Mouse (Mus musculus): ENCODE measurements at regions not wholly inside any gene's neighbourhood (a gene's known extent, or its start where the extent isn't known, plus 50 kb on each side); places are given as distances from the start of the nearest gene placed in this dataset.

DNA sequence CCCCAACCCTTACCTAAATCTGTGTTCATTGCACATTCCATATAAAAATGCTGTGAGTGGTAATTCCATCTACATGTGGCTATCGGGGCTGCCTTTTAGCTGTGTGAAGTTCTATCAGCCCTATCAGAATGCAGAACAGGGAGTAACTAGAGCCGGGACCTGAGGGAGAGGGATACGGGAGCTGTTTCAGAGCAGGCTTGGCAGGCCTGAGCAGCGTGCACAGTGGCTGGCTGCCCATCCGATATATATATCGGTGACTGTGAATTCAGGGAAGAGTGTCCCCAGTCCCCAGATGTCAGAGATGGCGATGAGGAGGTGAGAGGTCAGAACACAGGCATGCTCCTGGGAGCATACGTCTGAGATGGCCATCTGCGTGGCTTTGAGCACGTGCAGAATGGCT is 79.0 kb downstream of the Arl4c start:
- peak in 1 of 2 experiments; percentile 29 for DNase-seq

DNA sequence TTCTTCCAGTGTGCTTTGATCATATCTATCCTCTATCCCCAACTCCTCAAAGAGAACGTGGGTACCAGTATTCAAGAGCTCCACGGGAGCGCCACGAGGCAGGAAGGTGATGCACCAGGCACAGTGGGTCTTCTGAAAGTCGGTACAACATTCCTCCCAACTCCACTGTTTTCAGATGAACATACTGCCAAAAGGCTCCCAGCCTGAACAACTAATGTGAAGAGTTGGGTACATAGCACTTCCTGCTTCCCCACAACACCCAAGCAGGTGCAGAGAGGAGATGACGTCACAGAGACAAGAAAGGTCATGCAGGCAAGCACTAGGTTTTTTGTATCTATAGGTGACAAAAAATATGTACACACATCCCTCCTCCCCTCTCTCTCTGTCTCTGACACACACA is 79.7 kb downstream of the Arl4c start:
- DNase-seq, result no peak

DNA sequence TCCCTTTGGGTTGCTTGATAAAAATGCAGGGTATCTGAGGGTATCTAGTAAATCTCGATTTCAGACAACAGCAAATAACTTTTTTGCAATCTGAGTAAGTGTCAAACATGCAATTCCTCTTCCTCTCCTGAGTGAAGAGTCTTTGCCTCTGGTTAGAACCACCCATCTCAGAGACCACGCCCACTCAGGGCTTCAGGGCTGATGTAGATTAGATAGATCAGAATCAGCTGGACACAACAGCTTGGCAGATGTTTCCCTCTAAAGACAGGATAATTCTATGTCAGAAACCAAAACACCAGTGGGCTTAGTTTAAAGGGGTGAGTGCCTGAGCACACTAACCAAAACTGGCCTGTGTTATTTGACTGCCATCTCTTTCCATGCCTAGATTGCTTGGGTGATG is 80.8 kb downstream of the Arl4c start:
- DNase-seq, result no peak

DNA sequence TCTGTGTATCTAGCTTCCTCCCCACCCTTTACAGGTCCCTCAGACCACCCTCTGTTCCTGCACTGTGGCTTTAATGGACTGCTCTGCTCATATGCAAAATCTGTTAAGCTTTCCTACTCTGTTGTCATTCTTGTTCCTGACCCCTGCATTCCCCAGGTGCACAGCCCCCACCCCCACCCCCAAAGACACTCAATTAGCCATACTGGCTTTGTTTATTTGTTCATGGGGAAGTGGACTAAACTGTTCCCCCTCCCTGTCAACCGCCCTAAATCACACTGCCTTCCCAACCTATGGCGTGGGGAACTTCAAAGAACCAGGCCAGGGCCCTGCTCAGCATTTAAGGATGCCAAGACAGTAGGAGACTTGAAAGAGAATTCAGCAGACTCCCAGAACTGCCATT is 89.0 kb downstream of the Arl4c start:
- no peak for DNase-seq

DNA sequence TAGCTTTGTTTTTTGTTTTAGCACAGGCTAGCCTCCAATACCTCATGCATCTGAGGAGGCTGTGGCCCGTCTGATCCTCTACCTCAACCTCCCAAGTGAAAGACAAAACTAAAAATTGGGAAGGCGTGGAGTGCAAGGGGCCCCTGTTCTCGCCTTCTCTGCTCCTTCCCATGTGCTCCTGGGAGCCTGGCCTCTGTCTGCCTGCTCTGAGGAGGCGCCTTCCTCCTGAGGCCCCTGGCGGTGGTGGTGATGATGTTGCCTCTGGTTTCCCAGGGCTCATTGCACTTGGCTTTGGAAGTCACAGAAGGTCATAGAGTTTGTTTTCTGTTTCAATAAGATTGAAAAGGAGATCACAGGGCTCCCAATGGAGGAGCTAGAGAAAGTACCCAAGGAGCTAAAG is 90.8 kb downstream of the Arl4c start:
- no peak for DNase-seq

DNA sequence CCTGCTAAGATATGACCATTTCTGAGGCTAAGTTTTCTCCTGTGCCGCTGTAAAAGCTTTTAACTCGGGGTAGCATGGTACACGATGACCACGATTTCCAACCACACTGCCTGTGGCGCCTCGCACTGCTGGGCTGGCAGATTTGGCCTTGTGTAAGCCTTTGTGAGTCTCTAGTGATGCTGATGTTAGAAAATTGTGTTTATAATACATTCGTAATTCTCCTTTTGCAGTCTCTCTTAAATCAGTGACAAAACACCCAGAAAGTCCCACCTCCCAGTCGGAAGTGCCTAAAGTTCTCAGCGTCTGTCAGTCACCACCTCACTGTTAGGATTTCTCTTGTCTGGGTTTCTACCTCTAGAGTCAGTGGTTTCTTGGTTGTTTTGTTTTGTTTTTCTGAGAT is 91.2 kb downstream of the Arl4c start:
- no peak for DNase-seq

DNA sequence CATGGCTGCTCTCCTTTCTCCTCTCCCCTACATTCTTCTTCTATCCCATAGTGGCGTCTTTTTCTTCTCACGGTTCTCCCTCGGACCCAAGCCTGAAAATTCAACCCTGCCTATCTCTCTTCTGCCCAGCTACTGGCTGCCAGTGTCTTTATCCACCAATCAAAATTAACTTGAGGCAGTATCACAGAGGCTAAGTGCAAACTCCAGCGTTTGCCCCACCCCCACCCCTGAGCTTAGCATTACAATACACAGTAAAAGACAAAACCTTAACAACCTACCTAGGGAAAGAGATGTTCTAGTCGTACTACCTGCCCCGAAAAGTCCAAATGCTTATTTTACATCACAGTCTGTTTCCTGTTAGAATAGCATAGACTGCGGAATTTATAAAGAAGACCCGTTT is 93.2 kb downstream of the Arl4c start:
- no peak for DNase-seq

DNA sequence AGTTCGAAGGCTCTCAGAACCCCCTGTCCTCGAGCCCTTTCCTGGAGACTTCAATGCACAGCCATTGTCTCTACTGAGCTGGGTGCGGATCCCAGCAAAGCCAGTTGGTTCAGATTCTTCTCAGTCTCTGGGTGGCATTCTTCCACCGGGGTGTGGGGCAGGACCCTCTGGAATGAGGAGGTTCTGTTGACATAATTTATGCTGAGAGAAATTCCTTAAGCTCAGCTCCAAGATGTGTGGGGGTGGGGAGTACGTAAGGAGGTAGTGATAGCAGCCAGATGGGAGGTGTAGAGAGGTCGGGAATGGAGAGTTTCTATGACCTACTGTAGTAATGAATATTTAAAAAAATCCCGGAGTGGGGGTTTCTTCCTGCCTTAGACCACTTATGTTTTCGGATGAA is 93.8 kb downstream of the Arl4c start:
- no peak for DNase-seq

DNA sequence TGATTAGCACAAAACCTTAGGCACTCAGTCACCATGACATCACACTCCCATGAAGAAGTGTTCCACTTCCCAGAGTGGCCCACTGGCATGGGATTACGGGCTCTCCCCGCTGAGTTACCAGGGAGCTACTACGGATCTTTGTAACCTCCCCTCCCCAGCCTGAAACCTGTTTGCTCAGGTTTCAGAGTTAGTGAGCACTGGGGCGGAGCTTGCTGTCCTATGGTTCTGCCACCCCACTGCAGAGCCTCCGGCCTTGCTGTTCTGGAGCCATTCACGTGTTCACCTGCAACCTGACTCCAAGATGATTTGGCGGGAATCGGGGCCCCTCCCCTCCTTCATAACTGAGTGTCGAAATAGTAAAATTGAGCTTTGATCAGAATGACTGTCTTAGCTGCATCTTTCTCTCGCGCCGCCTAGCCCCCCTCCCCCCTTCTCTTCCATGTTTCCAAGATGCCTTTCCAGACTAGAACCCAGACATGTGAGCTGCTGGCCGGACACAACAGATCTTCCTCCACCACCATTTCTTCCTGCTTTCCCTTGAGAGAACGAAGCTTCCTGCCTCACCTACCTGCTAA is 95.8 kb upstream of the Glrp1 start:
- DNase-seq, result no peak

DNA sequence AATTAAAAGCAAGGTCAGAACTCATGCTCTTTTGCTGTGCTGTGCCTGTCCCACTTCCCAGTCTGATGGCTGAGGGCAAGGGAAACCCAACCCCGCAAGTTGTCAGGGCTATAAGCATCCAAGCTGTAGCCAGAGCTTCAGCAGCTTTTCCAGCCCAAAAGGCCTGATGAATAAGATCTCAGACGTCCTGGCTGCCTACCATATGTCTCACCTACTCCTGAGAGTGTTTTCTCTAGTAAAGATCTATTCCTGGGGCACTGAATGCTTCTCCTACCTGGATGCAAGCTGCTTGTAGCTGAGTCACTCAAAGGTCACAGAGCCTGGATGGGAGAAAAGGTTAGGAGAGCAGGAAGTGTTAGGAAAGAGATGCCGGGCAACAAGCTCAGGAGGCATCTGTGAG is 92.4 kb upstream of the Glrp1 start:
- no peak for DNase-seq

DNA sequence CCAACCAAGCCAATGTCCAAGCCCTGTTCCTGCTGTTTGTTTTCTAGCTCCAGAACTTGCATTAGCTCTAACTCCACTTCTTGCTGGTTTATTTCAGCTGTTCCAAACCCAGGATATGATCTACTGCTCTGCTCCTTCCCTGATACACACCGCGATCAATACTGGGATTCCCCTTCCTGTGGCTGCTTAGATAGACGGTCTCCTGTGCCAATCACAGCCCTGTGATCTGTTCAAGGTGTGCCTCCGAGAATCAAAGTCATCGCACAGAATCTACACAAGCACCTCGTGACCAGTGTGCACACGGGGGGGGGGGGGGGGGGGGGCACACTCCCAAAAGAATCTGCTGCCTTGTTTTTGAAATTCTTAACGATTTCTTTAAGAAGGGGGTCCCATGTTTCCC is 91.9 kb upstream of the Glrp1 start:
- no peak for DNase-seq

DNA sequence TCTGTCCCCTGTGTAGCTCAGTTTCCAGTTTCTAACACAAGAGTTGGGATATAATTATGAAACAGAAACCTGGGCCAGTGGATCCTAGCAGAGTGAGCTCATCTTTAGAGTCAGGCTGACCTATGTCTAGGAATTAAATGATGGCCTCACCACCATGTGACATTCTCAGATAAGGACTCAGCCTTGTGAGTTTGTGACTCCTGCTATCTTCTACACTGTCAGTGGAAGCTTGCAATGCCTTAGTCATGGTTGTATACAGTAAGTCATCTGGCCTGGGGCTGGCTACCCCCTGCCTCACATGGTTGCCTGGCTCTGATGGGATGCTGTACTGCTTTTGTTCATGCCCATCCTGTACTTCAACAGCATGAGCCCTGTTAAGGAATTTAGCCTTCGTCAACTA is 90.3 kb upstream of the Glrp1 start:
- DNase-seq, result no peak

DNA sequence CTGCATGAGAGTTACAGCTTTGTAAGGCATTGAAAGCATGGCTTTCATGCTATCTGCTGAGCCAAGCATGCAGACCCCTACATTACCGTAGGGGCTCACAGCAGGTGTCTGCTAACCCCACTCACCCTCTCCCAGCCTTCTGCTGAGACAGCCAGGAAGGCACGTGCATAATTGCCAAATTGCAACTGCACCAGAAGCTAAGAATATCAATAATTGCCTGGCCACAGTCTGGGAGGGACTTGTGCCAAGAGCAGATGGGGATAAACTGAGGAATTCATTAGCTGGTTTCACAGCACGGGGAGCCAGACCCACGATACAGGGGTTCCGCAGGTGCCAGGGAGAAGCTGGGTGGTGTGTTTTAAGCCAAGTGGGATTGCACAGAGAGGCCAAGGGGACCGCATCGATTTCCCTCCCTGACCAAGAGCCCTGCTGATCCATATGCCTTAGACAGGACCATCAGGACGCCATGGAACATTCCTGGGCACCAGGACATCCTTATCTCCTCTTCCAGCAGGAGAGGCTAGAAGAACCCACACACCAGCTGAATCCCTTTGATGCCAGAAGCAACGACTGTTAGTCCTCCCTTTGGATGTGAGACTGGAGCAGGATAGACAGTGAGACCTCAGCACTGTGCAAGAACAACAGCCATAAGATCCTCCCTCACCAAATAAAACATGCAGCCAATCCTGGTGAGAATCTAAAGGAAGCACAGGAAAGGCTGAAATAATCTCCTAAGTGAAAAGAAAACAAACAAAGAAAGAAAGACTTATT is 84.8 kb upstream of the Glrp1 start:
- peak; percentile 55 to 70 for DNase-seq

DNA sequence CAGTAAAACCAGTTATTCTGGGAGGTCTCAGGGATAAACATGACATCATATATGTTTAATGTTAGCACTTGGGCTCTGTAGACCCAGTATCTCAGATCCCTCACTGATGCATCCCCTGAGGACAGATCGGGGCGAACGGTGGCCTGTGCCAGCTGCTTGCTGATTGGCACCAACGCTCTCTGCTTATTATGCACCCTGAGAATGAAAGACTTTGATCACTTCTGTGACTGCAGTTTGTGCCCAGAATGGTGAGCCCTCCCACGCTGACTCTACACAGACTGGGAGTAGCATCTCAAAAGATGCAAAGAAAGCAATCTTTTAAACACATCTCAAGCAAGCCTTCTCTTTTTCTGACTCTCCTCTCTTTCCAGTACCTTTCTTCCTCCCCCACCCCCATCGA is 82.2 kb upstream of the Glrp1 start:
- DNase-seq, result no peak

DNA sequence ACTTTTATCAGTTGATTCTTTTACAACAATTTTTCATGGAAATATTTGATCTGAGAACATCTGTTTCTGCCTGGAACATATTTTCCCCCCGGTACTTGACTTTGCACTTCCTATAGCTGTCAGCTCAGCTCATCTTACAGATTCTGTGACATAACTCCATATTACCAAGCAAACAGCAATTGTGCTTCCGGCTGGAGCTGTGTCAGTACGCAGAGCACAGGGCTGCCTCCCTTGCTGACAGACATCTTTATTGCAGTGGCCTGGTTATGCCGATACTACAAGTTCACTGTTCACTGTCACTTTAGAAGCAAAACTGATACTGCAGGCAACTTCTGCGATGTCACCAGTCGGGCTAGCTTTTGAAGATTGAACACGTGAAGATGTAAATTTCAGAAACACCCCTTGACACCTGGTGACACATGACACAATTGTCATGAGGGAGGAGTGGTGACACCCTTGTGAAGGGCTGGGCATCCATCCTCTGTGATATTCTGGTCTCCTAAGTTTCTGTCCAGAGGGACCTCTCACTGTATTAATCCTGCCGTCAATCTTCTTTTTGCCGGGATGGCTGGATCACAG is 81.0 kb upstream of the Glrp1 start:
- no peak for DNase-seq

DNA sequence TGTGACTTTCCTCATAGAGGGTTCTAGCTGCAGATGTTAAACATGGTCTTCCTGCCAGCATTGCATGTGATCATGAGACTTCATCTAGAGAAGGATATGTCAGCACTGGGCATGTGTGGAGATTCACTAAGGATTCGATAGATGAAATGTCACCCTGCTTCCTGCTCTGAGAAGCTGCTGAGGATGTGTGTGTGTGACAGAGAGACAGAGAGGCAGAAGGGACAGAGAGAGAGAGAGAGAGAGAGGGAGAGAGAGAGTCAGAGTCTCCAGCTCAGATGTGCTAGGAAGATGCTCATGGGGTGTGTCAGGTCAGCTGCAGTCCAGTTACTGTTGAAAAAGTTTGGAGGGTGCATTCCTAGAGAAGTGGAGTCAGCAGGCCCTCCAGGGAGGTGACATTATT is 78.9 kb upstream of the Glrp1 start:
- no peak for DNase-seq

DNA sequence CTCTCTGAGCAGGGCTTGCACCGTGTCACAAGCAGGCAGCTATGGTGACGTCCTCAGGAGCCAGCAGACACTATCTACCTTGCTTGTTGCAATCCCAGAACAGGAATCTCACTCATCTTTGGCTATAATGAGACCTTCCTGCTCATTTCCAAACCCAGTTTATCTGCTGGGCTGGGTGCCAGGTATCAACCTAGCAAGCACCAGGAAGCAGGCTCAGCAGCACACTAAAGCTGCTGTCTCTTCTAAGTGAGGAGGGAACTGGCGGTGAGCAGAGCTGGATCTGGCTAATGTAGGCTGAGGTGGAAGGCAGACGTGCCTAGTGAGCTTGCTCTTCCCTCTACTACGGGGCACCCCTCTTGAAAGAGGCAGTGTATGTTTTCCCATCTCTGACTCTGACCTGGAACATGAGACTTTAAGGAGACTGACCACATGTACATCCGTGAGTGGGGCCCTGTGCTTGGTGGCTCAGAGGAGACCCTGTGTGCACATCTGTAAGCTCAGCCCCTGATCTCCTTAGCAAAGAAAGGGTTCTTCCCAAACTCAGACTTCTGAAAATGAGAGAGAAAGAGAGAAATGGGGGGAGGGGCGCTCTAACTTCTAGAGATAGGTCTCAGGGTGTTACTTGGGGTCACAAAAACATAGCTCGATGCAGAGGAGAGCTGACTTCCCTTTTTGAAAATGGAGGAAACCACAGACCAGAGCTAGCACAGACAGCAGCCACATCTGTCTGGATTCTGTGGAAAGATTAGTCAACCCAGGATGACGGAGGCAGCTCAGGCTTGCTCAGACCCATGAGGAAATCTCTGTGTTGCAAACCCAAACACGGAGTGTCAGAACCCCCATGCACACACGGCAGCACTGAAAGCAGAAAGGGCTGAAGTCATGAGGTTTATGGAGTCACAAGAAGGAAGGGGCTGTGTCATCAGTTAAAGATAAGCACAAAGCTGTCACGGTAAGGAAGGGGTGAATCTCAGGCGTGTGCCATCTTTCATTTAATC is 77.3 kb upstream of the Glrp1 start:
- DNase-seq, result peak; percentile 28 to 39

DNA sequence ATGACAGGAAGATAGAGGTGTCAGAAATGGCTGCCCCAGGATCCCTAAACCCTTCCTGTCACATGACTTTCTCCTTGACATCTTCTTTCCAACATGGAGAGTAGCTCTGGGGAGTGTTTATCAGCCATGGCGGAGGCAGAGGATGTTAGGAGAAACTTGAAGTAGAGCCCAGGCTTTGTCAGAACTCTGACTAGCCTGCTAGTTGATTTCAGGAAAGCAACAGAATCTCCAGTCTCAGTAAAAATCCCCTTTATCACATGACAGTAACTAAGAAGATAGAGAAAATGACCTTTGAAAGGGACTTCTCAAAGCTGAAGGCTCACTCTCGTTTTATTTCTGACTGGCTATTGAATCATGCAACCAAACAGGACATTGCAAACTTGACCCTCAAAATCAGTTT is 76.3 kb upstream of the Glrp1 start:
- DNase-seq, result no peak

DNA sequence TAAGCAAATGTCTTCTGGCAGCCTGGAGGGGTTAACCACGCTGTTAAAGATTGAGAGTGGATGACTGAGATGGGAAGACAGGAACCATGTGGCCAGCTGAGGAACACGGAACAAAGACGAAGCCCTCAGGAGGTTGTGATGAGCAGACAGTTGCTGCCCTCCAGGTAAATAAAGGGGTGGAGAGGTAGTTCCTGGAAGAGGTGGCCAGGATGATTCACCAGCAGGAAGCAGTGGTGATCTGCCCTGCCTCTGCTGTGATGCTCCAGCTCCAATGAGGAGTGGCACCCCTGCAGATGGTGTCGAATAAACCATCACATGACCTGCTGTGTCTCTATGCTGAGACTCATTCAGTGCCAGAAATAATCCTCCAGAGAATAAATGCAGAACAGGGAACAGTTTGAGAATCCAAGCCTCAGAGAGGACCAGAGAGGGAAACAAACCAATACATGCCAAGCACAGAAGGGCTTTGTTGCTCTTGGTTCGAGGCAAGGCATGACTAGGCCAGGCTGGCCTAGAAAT is 74.7 kb upstream of the Glrp1 start:
- DNase-seq, result no peak

DNA sequence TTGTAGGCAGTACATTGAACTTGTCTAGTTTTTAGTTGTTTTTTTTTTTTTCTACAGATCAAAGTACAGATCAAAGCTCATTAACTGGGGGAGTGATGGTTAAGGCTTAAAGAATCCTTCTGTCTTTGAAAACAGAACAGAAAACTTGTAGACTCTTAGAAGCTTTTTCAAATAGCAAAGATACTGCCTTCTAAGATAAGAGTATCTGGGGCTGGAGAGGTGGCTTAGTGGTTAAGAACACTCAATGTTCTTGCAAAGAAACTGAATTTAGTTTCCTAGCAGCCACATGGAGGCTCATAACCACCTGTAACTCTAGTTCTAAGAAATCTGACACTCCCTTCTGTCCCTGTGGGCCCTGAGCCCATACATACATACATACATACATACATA is 68.4 kb upstream of the Glrp1 start:
- no peak for DNase-seq

DNA sequence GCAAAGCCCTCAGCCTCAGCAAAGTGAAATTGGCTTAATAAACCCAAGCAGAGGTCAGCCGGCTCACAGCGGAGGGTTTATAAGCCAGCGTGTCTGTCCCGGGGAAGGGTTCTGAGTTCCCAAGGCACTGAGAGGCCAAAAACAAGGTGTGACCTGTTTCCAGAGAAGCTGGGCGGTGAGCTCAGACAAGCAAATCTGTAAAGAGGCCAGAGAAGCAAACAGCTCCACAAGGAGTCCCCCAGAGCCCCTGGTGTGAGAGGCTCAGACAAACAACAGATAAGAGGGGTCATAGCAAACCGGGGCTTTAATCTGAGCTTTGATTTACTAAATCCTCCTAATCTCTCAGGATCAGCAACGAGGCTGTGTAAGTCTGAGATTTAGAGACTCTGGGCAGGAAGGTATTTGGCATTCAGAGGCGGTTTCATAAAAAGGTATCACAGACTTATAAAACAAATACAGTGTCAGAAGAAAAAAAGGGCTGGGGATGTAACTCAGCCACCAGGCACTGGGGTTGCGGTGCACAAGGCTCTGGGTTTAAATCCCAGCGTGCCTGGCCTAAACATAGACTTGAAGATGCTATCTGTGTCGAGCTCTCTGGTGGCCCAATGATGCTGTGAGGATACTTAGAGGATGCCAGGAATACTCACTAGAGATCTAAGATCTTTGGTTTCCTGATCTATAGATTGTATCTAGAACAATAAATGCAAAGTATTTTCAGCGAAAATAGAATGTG is 67.8 kb upstream of the Glrp1 start:
- no peak for DNase-seq

DNA sequence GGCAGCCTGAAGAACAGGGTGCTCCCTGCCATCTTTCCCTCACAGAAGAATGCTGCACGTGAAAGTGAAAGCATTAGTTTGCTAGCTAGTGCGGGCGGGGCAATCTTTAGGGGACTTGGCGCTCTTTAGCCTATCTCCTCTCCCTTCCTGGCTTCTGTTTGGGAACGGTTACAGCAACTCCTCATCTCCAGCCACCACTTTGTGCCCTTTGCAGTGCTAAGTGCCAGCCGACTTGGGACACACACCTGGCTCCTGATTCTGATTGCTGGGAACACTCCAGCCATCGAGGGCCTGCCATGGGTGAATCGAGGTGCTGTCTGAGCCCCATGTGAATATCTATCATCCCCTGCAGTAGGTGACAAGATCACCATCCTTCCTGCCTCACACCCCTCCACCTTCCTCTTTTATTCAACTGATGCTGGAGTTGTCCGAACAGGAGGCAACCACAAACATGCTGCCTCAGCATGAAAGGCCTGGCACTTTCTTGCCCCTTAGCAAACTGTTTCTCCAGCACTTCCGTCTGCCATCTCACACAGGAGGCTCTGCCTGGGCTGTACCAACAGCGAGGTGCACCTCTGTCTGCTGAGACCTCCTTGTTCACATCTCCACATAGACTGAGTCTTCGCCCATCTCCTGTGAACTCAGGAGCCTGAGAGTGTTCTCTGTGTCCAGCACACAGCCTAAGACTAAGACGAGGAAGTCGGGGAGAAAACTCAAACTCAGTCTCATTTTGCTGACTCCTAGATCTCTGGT is 66.2 kb upstream of the Glrp1 start:
- DNase-seq, result no peak

All from cerebellum, postnatal 10 days (tissue).